Mouse (Mus musculus) heart, adult 11 months (tissue): ENCODE results near the gene H2bfm.
"Not testable (repeated sequence)": the region's sequence is repeated elsewhere in the genome, so short reads cannot be mapped to it uniquely, and the experiment has no call there.

Source experiments
- DNase-seq: peaks from one replicate; pipeline ENCODE4 v3.0.0; 2022

The H2bfm gene

GRCm38 (mm10) chrX:136927031-136927430 lies at the start of gene H2bfm:
TSS of gene H2bfm (plus strand) at chrX:136927325.
- DNase-seq, result no peak

- no peak for DNase-seq
Measured at GRCm38 (mm10) chrX:136895757-136896156, 31.4 kb upstream of the H2bfm start.

DNA sequence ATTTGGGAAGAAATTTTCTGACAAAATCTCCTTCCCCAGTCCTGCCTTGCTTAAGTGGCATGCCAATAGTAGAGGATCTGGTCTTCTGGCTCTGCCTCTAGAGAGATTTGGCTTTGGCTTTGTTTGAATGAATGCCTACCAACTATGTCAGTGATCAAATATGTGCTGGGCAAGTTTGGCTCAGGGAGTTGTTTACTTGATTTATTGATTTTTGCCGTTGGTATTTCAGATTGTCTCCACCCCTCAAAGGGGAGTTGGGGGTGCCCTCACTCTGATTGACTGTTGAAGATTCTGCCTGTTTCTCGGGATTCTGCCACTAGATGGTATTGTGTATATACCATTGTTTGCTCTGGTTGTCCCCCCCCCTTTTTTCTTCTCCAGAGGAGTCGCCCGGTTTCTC lies 22.8 kb upstream of the H2bfm start:
- DNase-seq, result no peak

DNA sequence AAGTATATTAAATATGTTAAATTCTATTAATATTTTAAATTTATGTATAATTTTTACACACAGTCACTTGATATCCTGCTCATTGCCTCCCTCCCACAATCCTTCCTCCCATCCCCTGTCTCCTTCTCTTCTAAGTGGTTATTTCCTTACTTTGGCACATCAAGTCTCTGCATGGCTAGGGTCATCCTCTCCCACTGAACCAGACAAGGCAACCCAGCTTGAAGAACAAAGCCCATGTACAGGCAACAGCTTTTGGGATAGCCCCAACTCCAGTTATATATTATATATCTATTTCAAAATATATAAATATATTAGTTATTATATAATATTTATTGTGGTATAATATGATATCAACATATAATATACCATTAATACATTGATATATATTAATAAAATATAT lies 1.3 kb upstream of the H2bfm start:
- DNase-seq, result no peak

DNA sequence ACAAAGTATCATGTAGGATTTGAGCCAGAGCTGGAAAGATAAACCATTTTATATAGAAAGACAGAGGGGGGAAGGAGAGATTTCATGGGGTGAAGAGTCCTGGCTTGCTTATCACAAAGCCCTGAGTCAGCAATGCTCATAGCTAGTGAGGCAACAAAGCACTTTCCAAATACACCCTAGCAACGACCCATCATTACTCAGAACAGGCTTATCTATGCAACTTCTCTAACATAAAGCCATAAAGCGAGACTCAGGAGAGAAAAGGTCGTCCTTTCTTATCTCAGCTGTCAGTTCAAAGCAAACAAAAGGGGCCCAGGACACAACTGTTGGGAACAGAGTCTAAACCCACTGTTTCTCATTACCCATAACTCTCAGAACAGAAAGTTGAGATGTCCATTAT lies 10.9 kb downstream of the H2bfm start:
- no peak for DNase-seq

DNA sequence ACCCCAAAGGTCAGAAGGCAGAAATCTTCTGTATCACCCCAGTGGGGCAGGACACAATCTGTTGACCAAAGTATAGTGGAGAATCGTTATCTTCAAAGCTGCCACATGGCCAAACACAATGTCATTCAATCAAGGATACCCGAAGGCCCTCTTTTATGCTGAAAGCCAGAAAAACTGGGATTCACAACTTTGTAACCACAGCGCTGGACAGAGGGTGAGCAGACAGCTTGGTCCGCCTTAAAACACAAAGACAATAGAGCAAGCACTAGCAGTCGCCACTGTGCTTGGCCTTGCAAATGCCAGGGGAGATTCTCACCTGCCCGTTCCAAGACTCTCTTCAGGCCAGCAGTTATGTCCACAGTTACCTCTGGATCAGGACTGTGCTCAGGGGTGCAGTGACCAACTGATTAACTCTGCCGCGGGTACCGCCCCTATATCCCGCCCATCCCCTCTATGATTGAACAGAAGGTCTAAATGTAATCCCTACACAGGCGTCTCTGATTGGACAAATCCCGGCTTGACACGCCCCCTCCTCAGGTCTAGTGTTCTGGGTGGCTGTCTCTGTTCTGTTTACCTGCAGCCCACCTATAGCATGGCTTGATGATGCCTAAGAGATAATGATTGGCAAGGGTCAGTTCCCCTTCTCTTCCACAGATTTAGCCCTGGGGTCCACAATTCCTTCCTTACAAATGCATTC lies 30.6 kb downstream of the H2bfm start:
- not testable (repeated sequence) for DNase-seq

DNA sequence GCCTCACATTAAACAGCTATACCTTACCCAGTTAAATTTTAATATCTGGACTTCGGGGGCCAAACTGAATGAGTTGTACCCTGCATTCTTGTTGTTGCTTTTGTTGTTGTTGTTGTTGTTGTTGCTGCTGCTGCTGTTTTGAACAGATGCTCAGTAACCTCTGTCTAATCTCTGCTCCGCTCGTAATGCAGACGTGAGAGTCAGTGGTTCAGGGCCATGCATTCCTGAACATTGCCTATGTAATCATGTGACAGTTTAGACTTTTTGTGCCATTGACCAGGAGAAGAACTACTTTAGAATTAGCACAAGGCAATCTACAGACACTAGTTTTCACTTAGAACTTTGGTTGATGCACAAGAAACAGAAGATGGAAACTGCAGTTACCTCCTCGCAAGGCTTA lies 31.2 kb downstream of the H2bfm start:
- not testable (repeated sequence) for DNase-seq

DNA sequence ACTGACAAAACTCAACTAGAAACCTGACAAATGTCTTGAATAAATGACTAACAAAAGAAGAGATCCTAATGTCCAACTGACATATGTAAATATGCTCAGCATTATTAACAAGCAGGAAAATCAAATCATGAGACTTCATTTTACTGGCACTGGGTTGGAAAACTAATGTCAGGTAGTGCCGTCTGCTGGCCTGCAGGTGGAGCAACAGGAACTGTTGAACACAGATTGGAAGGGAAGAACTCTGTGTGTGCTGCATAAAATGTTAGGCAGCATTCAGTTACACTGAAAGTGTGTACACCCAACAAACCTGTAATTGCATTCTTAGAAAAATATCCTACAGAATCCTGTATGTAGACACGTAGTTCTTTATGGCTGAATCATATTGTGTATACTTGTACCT lies 32.6 kb downstream of the H2bfm start:
- DNase-seq, result no peak

GRCm38 (mm10) chrX:136975397-136975796 lies 48.3 kb downstream of the H2bfm start, which contains the start of gene Tmsb15b2:
TSS of gene Tmsb15b2 (minus strand) at chrX:136975497.
- not testable (repeated sequence) for DNase-seq

DNA sequence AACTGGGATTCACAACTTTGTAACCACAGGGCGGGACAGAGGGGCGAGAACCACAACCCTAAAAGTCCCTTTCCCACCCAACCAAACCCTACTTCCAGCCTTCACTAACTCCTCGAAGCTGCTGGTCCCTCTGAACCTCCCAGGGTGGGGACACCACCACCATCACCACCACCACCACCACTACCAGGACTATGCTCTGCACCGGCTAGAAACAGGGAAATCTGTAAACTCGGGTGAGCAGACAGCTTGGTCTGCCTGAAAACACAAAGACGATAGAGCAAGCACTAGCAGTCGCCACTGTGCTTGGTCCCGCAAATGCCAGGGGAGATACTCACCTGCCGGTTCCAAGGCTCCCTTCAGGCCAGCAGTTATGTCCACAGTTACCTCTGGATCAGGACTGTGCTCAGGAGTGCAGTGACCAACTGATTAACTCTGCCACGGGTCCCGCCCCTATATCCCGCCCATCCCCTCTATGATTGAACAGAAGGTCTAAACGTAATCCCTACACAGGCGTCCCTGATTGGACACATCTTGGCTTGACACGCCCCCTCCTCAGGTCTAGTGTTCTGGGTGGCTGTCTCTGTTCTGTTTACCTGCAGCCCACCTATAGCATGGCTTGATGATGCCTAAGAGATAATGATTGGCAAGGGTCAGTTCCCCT lies 49.4 kb downstream of the H2bfm start, which contains the start of the genes Tmsb15l and Tmsb15b1:
Tmsb15l (minus strand) TSS at position 446 of the 661 bp plus-strand sequence.
Tmsb15b1 (minus strand) TSS at position 451 of the 661 bp plus-strand sequence.
- peak; percentile 97 for DNase-seq
